Mouse (Mus musculus): ENCODE data around the gene Zfp239. TPM values are rescaled to one million over a fixed set of nuclear protein-coding genes. Genes with fewer than 3 reads are reported as not detected.

Gene Zfp239
- total RNA-seq (2023) = 1 to 10 TPM; 1.7 to 4.8 TPM

DNA sequence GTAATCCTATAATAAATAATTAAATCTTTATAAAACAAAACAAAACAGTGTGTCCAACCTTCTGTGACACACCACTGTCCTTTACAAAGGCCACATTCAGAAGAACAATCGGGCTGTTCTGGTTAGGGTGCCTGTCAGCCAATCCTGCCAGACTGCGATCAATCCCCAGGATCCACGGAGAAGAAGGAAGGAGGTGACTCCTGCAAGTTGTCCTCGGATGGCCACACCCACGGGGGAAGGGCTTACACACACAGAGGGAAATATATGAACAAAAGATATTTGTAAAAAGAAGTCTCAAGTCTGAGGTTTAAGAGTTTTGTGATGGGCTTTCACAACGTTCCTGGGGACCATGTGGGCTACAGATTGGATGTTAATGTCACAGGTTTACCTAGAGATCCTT is at the start of gene Zfp239:
Zfp239 (plus strand) TSS at position 253 of the 400 bp plus-strand sequence.

DNA sequence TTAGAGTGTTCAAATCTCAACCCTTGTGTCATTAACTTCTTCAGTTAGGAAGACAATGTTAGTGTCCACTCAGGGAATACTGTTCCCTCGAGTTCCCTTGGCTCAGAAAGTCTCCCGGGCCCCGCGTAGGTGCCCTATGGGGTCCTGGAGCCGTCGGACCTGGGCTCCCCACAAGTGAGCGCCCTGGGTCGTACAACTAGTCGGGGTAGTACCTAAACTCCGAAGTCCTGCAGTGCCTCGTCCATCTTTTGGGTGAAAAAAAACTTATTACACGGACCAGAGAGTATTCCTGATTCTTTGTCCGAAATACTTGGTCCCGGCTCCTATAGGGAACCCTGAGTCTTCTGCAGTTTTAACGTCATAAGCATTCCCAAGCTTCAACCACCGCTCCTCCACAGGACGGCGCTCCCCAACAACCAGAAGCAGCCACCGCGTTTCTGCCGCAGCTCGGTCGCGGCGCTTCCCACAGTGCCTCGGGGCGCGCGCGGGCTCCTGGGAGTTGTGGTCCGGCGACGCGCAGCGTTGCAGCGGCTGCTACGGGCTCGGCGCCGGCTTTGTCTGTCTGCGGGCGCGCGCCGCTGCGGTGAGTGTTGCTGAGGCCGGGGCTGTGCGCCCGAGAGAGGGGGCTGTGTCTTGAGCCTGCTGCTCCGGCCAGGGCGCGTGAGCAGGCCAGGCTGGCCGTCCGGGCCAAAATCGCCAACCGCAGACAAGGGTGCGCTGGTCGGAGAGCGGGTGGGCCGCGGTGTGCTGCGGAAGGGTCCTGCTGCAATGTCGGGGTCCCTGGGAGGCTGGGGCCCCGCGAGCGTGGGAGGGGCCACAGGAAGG is 21.0 kb upstream of the Zfp239 start, which contains the start of gene Zfp637:
Zfp637 (plus strand) TSS at position 495 of the 825 bp plus-strand sequence.

DNA sequence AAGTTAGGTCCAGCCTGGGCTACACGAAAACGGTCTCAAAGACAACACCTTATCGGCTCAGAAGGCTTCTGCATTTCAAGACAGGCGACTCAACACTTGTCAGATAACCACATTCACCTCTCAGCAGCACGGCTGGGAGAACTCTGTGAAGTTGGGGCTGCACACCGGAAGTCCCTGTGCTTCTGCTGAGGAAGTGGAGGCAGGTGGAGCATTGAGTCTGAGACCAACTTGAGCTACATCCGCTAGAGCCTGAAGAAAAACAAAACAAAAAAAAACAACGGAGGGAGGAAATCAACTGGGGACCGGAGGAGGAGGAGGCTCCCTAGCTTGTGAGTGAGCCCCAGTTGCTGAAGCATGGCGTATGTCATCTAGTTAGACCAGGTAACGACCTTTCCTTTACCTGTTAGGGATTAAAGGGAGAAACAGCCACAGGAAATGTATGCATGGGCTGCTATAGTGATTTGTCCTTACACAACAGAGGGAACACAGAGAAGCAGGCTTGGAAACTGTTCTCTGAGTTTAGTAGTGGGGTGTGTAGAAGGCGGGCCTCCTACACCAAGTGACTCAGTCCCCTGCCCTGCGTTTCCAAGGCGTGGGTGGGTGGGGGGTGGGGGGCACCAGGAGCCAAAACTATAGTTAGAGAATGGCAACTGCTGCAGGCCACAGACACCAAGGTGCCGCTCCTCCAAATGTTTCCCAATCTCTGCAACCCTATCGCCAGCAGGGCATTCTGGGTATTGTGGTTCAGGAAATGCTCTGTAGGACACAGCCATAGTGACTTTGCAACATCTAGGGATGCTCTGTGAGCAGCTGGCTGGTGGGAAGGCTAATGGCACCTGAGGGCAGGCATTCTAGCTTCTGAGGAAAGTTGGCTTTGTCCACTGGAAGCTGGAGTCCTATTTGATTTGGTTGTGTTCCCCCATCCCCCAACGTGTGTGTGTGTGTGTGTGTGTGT is 38.5 kb downstream of the Zfp239 start, which contains the start of gene Hnrnpf:
Hnrnpf (plus strand) TSS at position 199 of the 955 bp plus-strand sequence.

Other genes with a start within 250 kb of the Zfp239 start
- 10 to 100 TPM; 16.2 to 19.1 TPM for gene Zfp637, start 20.9 kb upstream of the Zfp239 start, total RNA-seq (2023)
- 100 to 1,000 TPM; 818 to 840 TPM for gene Hnrnpf, start 38.2 kb downstream of the Zfp239 start, total RNA-seq (2023)
- gene Fxyd4, start 75.6 kb downstream of the Zfp239 start, total RNA-seq (2023) = not detected
- gene Rasgef1a, start 149.3 kb downstream of the Zfp239 start, total RNA-seq (2023) = 1 to 10 TPM; 1.3 to 1.7 TPM